Mouse (Mus musculus): ENCODE data around the gene Sec16a. TPM values are rescaled to one million over a fixed set of nuclear protein-coding genes. Genes with fewer than 3 reads are reported as not detected.

Sec16a gene
- polyA plus RNA-seq, 1 experiment from 2014 or later: 16.7 TPM

DNA sequence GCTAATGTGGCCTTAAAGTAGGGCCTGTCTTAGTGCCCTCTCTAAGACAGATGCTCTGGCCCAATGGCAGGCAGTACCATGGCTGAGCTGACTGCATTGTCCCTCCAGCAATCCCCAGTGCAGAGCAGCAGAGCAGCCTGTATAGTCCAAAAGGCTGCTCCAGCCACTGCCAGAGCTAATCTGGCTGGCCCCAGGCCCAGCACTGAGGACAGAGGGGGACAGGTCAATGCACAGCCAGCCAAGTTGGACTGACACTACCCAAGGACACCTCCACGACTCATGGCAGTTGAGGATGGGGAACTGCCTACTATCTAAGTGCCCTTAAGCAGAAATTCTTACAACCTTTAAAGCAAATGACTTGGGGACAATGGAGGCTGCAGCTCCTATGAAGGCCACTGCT, 76.4 kb downstream of the Sec16a start:
- Histone ChIP-seq H3K4me2 (no peak overlapping the region), H3K27ac (replicated peaks) (no peak overlapping the region), H3K36me3 (peaks cover 95% of the 10 kb centered on the region), H3K9ac (replicated peaks) (no peak overlapping the region), H3K27me3 (replicated peaks) (no peaks in the 10 kb centered on the region), H3K9me3 (replicated peaks) (no peaks in the 10 kb centered on the region), H3K4me3 (replicated peaks) (no peak overlapping the region), H3K4me1 (0 out of 2 replicates have a peak, but pooled peaks cover 2% of the 10 kb centered on the region)
- ATAC-seq (ENCODE audit: low FRiP score): no peak
- 90% methylated on average over 1 of the region's 1 CpGs for WGBS

DNA sequence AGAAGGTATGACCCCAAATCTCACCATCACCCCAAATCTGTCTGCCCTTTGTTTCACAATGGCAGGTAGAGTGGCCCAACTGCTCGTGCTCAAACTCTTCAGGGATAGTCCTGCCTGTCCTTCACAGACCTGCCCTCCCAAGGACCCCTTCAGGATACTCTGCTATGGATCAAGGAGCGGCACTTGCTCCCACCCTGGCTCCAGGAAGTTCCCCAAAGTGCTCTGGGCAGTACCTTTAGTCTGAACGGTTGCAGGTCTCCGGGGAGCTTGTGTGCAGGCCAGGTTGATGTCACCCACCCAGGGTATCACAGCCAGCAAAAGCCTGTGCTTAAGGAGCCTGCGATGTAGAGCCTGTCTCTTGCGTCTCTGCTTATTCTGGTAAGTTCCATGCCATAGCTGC, 77.1 kb downstream of the Sec16a start:
- Histone ChIP-seq H3K9me3 (replicated peaks) (no peaks in the 10 kb centered on the region), H3K9ac (replicated peaks) (no peak overlapping the region), H3K27me3 (replicated peaks) (no peaks in the 10 kb centered on the region), H3K4me2 (no peak overlapping the region), H3K27ac (replicated peaks) (no peak overlapping the region), H3K4me1 (0 out of 2 replicates have a peak, but pooled peaks cover 2% of the 10 kb centered on the region), H3K4me3 (replicated peaks) (no peak overlapping the region), H3K36me3 (peaks cover 93% of the 10 kb centered on the region)
- ATAC-seq (ENCODE audit: low FRiP score): no peak
- 91% methylated on average over 6 of the region's 6 CpGs for WGBS

DNA sequence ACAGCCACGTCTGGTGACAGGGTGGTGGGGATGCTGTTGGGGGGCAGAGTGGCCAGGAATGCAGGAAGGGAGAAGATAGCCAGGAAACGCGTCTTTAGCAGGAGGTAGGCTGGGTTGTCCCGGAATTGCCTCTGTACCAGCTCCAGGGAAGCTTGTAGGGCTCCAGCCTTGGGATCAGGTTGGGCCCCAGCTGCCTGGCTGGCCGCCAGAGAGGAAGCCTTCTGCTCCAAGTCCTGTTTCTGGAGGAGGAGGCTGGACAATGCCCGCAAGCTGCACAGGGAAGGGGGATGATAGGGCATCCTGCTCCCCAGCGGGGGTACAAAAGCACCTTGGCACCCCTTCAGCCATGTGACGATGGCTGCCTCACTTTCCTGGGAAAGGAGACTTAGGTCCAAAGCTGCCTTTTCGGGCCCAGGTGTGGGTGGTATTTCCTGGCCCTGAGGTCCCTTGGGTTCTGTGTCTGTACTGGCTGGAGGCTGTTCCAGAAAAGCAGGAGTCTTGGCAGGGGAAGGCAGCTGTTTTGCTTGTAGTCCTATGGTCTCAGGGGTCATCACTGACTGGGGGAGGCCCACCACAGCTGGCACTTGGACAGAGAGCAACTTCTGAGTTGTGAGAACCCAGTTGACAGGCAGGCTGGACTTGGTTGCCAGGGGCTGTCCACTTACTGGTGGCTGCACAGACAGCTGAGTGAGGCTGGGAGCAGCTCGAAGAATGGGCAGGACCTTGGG, 80.1 kb downstream of the Sec16a start:
- Histone ChIP-seq H3K36me3 (peaks cover 67% of the 10 kb centered on the region), H3K4me3 (replicated peaks) (no peak overlapping the region), H3K27ac (replicated peaks) (no peak overlapping the region), H3K9me3 (replicated peaks) (no peaks in the 10 kb centered on the region), H3K27me3 (replicated peaks) (no peaks in the 10 kb centered on the region), H3K4me2 (no peak overlapping the region), H3K4me1 (0 out of 2 replicates have a peak, but pooled peaks cover 2% of the 10 kb centered on the region), H3K9ac (replicated peaks) (no peak overlapping the region)
- no peak for ATAC-seq (ENCODE audit: low FRiP score)
- 82% methylated on average over 10 of the region's 10 CpGs for WGBS

DNA sequence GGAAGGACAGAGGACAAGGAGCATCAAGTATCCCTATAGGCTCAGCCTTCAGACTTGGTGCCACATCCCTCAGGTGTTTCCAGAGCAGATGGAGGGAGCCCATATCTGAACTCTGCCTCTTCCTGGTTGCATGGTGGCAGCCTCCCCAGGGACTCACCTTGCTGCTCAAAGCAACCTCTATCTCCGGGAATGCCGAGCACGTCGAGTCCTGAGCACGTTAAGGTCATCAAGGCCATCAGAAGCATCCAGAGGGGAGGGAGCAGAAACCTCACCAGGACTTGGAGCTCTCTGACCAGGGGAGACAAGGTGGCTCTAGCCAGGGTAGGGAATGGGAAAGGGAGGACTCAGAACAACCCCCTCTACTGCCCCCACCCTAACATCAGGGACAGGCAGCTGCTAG, 81.5 kb downstream of the Sec16a start:
- ATAC-seq (ENCODE audit: low FRiP score): no peak

DNA sequence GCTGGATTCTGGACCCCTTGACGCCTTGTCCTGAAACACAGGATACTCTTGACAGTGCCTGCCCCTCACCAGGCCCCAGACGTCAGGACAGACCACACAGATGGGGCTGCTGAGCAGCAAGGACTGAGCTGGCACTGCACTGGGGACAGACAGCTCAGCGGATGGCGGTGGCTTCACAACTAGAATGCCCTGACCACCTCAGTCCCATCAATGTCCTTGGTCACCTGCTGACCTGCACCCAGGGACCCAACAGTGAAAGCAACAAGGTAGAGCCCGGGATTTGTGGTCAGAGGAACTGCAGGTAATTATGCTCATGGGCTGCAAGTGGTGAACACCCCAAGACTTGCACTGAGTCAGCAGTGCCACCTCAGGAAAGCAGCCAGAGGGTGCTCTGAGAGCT, 82.0 kb downstream of the Sec16a start:
- no peak overlapping the region for H3K27ac ChIP-seq (replicated peaks)
- H3K9ac ChIP-seq (replicated peaks): no peak overlapping the region
- 90% methylated on average over 5 of the region's 5 CpGs for WGBS
- H3K36me3 ChIP-seq: peaks cover 47% of the 10 kb centered on the region
- H3K4me3 ChIP-seq (replicated peaks): no peak overlapping the region
- no peaks in the 10 kb centered on the region for H3K9me3 ChIP-seq (replicated peaks)
- H3K4me2 ChIP-seq: no peak overlapping the region
- 0 out of 2 replicates have a peak, but pooled peaks cover 2% of the 10 kb centered on the region for H3K4me1 ChIP-seq
- no peaks in the 10 kb centered on the region for H3K27me3 ChIP-seq (replicated peaks)
- ATAC-seq (ENCODE audit: low FRiP score): no peak

More for the DNA sequence above, 81.5 kb downstream of the Sec16a start:
- peaks cover 52% of the 10 kb centered on the region for H3K36me3 ChIP-seq
- H3K27ac ChIP-seq (replicated peaks): no peak overlapping the region
- H3K4me3 ChIP-seq (replicated peaks): no peak overlapping the region
- H3K9me3 ChIP-seq (replicated peaks): no peaks in the 10 kb centered on the region
- H3K4me2 ChIP-seq: no peak overlapping the region
- H3K9ac ChIP-seq (replicated peaks): no peak overlapping the region
- 0 out of 2 replicates have a peak, but pooled peaks cover 2% of the 10 kb centered on the region for H3K4me1 ChIP-seq
- WGBS: 89% methylated on average over 5 of the region's 5 CpGs
- no peaks in the 10 kb centered on the region for H3K27me3 ChIP-seq (replicated peaks)

DNA sequence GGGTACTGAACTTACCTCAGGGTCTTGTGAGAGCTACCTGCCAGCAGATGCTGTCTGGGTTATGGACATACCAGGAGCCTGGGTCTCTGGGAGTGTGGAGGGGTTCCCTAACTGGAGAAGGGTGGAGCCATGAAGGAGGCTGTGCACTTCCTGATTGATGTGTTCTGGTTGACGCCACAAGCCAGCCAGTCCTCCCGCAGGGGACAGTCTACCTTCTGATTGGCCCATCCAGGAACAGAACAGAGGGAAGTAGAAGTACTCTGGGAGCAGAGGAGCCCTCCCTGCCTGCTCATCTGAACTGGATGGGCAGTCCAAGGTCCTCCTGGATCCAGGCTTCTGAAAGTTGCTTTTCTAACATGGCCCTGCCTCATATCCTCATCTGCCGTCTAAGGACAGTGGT, 84.2 kb downstream of the Sec16a start, which contains the start of gene Card9:
Gene Card9, minus strand, starts transcription at position 147 of the 400 bp plus-strand sequence.
- Histone ChIP-seq H3K4me1 (0 out of 2 replicates have a peak, but pooled peaks cover 5% of the 10 kb centered on the region), H3K36me3 (peaks cover 25% of the 10 kb centered on the region), H3K27me3 (replicated peaks) (no peaks in the 10 kb centered on the region), H3K4me3 (replicated peaks) (no peak within 1 kb of the TSS), H3K9me3 (replicated peaks) (no peaks in the 10 kb centered on the region), H3K9ac (replicated peaks) (no peak within 1 kb of the TSS), H3K27ac (replicated peaks) (no peak within 1 kb of the TSS), H3K4me2 (no peak within 1 kb of the TSS; the same call in 1 of the 2 replicates)
- no peak for ATAC-seq (ENCODE audit: low FRiP score)
- 57% methylated on average over 3 of the region's 3 CpGs for WGBS

DNA sequence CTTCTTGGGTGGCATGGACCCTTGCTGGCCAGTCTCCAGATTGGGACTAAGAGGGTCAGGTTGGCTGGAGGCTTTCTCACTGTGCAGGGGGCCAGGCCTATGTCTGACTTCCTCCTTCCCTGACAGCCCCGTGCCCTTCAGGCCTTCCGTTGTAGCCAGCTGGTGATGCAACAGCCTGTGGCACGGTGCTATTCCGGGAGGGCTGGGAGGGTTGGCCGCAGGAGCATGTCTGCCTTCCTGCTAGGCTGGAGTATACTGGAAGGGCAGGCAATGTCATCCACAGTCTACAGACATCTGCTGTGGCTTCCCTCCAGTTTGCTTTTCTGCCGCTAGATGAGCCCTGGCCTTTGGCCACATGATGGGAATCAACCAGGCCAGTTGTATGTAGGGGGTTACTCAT, 85.0 kb downstream of the Sec16a start:
- 85% methylated on average over 6 of the region's 6 CpGs for WGBS
- Histone ChIP-seq H3K4me3 (replicated peaks) (no peak overlapping the region), H3K27ac (replicated peaks) (no peak overlapping the region), H3K4me2 (no peak overlapping the region; the same call in 1 of the 2 replicates), H3K9me3 (replicated peaks) (no peaks in the 10 kb centered on the region), H3K36me3 (peaks cover 17% of the 10 kb centered on the region), H3K9ac (replicated peaks) (no peak overlapping the region), H3K4me1 (0 out of 2 replicates have a peak, but pooled peaks cover 5% of the 10 kb centered on the region), H3K27me3 (replicated peaks) (no peaks in the 10 kb centered on the region)
- no peak for ATAC-seq (ENCODE audit: low FRiP score)

Small RNA genes lying within 50 kb of the gene (microRNA-seq; reads per million reads assigned to microRNA genes)
- gene Mir6996: 1.6 reads per million

Other genes with a start within 250 kb of the Sec16a start
- gene Lhx3, start 236.9 kb downstream of the Sec16a start, polyA plus RNA-seq (2015; fragmentation: Nextera tagmentation; extraction: Ambion mirVana): 6.9 and 8.5 TPM in 2 replicates
- gene Qsox2, start 207.7 kb downstream of the Sec16a start, polyA plus RNA-seq (2015; fragmentation: Nextera tagmentation; extraction: Ambion mirVana): 14.7 and 18.2 TPM in 2 replicates
- 0.03 and 0.11 TPM in 2 replicates for gene Ccdc187, start 150.7 kb downstream of the Sec16a start, polyA plus RNA-seq (2015; fragmentation: Nextera tagmentation; extraction: Ambion mirVana)
- 130 and 158 TPM in 2 replicates for gene Gpsm1, start 129.7 kb downstream of the Sec16a start, polyA plus RNA-seq (2015; fragmentation: Nextera tagmentation; extraction: Ambion mirVana)
- 29.8 and 33.4 TPM in 2 replicates for gene Dnlz, start 93.1 kb downstream of the Sec16a start, polyA plus RNA-seq (2015; fragmentation: Nextera tagmentation; extraction: Ambion mirVana)
- gene Card9, start 84.3 kb downstream of the Sec16a start, polyA plus RNA-seq (2015; fragmentation: Nextera tagmentation; extraction: Ambion mirVana): 2.1 and 2.5 TPM in 2 replicates
- 30.4 and 33.6 TPM in 2 replicates for gene Snapc4, start 64.6 kb downstream of the Sec16a start, polyA plus RNA-seq (2015; fragmentation: Nextera tagmentation; extraction: Ambion mirVana)
- gene Entr1, start 55.9 kb downstream of the Sec16a start, polyA plus RNA-seq (2015; fragmentation: Nextera tagmentation; extraction: Ambion mirVana): 153 and 160 TPM in 2 replicates
- 94.7 and 95.3 TPM in 2 replicates for gene Pmpca, start 55.9 kb downstream of the Sec16a start, polyA plus RNA-seq (2015; fragmentation: Nextera tagmentation; extraction: Ambion mirVana)
- gene Inpp5e, start 36.0 kb downstream of the Sec16a start, polyA plus RNA-seq (2015; fragmentation: Nextera tagmentation; extraction: Ambion mirVana): 23.4 and 23.9 TPM in 2 replicates
- gene Notch1, start 71.4 kb upstream of the Sec16a start, polyA plus RNA-seq (2015; fragmentation: Nextera tagmentation; extraction: Ambion mirVana): 11.7 and 22.6 TPM in 2 replicates
- gene Egfl7, start 134.8 kb upstream of the Sec16a start, polyA plus RNA-seq (2015; fragmentation: Nextera tagmentation; extraction: Ambion mirVana): 76.5 and 94.1 TPM in 2 replicates
- gene Gm20532, start 141.4 kb upstream of the Sec16a start, polyA plus RNA-seq (2015; fragmentation: Nextera tagmentation; extraction: Ambion mirVana): not detected in 2 replicates
- gene Agpat2, start 159.2 kb upstream of the Sec16a start, polyA plus RNA-seq (2015; fragmentation: Nextera tagmentation; extraction: Ambion mirVana): 5.5 and 13.6 TPM in 2 replicates
- 121 and 145 TPM in 2 replicates for gene Fam69b, start 183.2 kb upstream of the Sec16a start, polyA plus RNA-seq (2015; fragmentation: Nextera tagmentation; extraction: Ambion mirVana)
- not detected in 2 replicates for gene Lcn4, start 226.1 kb upstream of the Sec16a start, polyA plus RNA-seq (2015; fragmentation: Nextera tagmentation; extraction: Ambion mirVana)

Data from neural tube, embryonic 15.5 days (tissue).